Mouse (Mus musculus): Measurements from ENCODE around the gene Gdf15. TPM values are rescaled to one million over a fixed set of nuclear protein-coding genes. Genes with fewer than 3 reads are reported as not detected.

The Gdf15 gene
- total and polyA plus RNA-seq, 3 experiments, result 0.03 TPM; not detected in 2

DNA sequence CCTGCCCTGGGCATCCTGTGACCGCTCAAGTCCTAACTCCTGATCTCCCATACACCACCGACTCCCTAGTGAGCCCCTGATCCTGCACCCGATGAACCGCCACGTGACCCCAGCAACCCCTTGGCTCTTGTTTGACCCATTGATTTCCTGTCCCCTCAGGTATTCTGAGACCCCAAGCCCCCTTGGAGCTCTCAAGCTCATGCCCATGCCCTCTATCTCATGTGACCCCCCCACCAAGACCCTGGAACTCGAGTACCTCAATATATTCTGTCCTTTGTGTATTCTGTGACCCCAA, 24.7 kb downstream of the Gdf15 start:
- Histone ChIP-seq H3K9me3 (replicated peaks) (0 out of 2 replicates have a peak, but pooled peaks cover 2% of the 10 kb centered on the region), H3K4me1 (ENCODE audit: insufficient read depth, low read depth, low read length) (peaks cover 69% of the 10 kb centered on the region), H3K27me3 (ENCODE audit: insufficient read depth, low read length) (peaks cover 26% of the 10 kb centered on the region; the same call in 1 of the 2 replicates), H3K36me3 (replicated peaks) (peaks cover 44% of the 10 kb centered on the region), H3K4me3 (ENCODE audit: low read depth, low read length) (peak overlapping the region; percentile 76)
- ATAC-seq (ENCODE audit: extremely low read depth, insufficient number of reproducible peaks, low FRiP score, poor library complexity, severe bottlenecking) (no peak), DNase-seq (ENCODE audit: low spot score) (no peak)
- no peak for TF ChIP-seq GATA1 (IDR thresholded peaks at IDR 0.05; ENCODE audit: borderline replicate concordance, low read length)
- no peak for TF ChIP-seq POLR2AphosphoS5 (IDR thresholded peaks at IDR 0.05; ENCODE audit: insufficient replicate concordance, low read depth, low read length)
- TF ChIP-seq GATA2 (IDR thresholded peaks at IDR 0.05; ENCODE audit: borderline replicate concordance, low read depth, low read length), result no peak
- TF ChIP-seq CTCF (IDR thresholded peaks at IDR 0.05; ENCODE audit: low read depth, low read length), result no peak
- TF ChIP-seq TAL1 (conservative IDR thresholded peaks at IDR 0.05; ENCODE audit: low read depth, low read length), result no peak

DNA sequence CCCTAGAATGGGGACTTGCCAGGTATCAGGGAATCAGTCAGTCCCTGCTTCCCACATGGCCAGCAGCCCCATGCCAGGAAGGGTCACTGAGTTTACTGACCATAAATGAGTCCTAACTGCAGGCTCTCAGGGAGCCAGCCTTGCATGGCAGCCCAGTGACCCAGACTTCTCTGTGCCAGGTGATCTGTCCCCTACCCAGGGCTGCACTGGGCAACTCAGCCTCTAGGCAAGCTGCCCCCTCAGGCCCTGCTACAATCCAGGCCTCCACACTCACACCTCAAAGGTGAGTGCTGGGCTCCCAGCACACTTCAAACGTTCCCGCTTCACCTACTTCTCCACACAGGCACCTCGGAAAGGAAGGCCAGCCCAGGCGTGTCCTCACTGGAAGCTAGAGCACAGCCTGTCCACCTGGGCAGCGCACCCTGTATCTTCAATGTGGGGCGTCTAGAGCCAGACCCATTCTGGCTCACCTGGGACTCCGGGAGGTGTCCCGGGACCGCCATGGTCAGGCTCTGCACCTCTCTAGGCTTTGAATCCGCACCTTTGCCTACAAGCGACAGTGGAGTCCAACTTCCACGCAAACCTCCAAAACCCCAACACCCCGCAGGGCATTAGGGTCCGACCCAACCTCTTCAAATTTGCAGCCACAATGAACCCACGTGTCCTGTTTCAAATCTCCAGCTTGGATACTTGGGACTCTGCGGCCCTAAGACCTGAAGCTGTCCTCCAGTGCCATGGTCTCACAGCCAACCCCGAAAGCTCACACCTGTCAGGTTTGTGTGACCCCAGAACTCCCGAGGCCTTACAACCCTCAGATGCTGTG, 25.3 kb downstream of the Gdf15 start:
- Histone ChIP-seq H3K27me3 (ENCODE audit: insufficient read depth, low read length) (peaks cover 29% of the 10 kb centered on the region; the same call in 1 of the 2 replicates), H3K36me3 (replicated peaks) (peaks cover 50% of the 10 kb centered on the region), H3K4me1 (ENCODE audit: insufficient read depth, low read depth, low read length) (peaks cover 70% of the 10 kb centered on the region), H3K4me3 (ENCODE audit: low read depth, low read length) (peak overlapping the region; percentile 76), H3K9me3 (replicated peaks) (peaks cover 6% of the 10 kb centered on the region)
- no peak for TF ChIP-seq CTCF (IDR thresholded peaks at IDR 0.05; ENCODE audit: low read depth, low read length)
- no peak for TF ChIP-seq GATA2 (IDR thresholded peaks at IDR 0.05; ENCODE audit: borderline replicate concordance, low read depth, low read length)
- TF ChIP-seq POLR2AphosphoS5 (IDR thresholded peaks at IDR 0.05; ENCODE audit: insufficient replicate concordance, low read depth, low read length), result no peak
- TF ChIP-seq GATA1 (IDR thresholded peaks at IDR 0.05; ENCODE audit: borderline replicate concordance, low read length), result no peak
- no peak for TF ChIP-seq TAL1 (conservative IDR thresholded peaks at IDR 0.05; ENCODE audit: low read depth, low read length)
- DNase-seq (ENCODE audit: low spot score) (no peak), ATAC-seq (ENCODE audit: extremely low read depth, insufficient number of reproducible peaks, low FRiP score, poor library complexity, severe bottlenecking) (no peak)

DNA sequence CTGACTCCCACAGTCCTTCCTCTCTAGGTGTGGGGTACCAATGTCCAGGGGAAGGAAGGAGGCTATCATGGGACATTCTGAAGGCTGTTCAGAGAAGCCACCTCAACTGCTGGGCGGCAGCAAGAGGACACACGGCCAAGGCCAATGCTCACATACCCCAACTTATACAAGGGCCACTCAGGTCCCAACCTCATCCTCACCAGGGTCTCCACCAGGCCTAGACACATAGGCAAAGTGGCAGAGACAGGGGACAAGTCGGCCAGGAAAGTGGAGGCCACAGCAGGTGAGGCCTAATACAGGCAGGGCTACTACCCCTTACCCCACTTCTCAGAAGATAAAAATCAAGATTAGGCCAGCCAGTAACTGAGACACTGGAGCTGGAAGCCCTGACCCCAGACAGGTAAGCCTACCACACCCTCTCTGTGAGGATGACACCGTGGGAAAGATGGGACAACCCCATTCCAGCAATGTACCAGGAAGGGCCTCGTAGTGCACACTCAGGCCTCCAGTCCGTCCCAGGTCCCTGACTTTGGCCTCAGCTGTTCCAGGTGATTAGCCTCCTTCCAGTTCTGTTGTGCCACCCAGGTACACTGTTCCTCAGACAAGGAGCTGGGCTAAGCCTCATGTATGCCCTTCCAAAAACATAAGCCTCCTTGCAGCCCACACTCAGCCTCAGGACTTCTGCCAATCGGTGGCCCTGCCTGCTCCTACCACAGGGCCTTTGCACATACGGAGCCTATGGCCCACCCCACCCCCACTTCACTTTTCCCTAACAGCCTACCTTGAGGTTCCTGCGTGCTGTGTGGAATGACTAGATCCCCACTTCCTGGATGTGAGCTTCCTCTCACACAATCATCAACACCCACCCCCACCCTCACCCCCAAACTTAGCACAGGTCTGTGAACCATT, 26.1 kb downstream of the Gdf15 start:
- peaks cover 66% of the 10 kb centered on the region for H3K4me1 ChIP-seq (ENCODE audit: insufficient read depth, low read depth, low read length)
- DNase-seq (ENCODE audit: low spot score) (no peak), ATAC-seq (ENCODE audit: extremely low read depth, insufficient number of reproducible peaks, low FRiP score, poor library complexity, severe bottlenecking) (no peak)
- H3K36me3 ChIP-seq (replicated peaks), result peaks cover 57% of the 10 kb centered on the region
- H3K9me3 ChIP-seq (replicated peaks), result peaks cover 6% of the 10 kb centered on the region
- no peak for TF ChIP-seq GATA1 (IDR thresholded peaks at IDR 0.05; ENCODE audit: borderline replicate concordance, low read length)
- TF ChIP-seq POLR2AphosphoS5 (IDR thresholded peaks at IDR 0.05; ENCODE audit: insufficient replicate concordance, low read depth, low read length), result no peak
- no peak for TF ChIP-seq GATA2 (IDR thresholded peaks at IDR 0.05; ENCODE audit: borderline replicate concordance, low read depth, low read length)
- no peak for TF ChIP-seq TAL1 (conservative IDR thresholded peaks at IDR 0.05; ENCODE audit: low read depth, low read length)
- no peak for TF ChIP-seq CTCF (IDR thresholded peaks at IDR 0.05; ENCODE audit: low read depth, low read length)
- no peak overlapping the region for H3K4me3 ChIP-seq (ENCODE audit: low read depth, low read length)
- peaks cover 29% of the 10 kb centered on the region; the same call in 1 of the 2 replicates for H3K27me3 ChIP-seq (ENCODE audit: insufficient read depth, low read length)

DNA sequence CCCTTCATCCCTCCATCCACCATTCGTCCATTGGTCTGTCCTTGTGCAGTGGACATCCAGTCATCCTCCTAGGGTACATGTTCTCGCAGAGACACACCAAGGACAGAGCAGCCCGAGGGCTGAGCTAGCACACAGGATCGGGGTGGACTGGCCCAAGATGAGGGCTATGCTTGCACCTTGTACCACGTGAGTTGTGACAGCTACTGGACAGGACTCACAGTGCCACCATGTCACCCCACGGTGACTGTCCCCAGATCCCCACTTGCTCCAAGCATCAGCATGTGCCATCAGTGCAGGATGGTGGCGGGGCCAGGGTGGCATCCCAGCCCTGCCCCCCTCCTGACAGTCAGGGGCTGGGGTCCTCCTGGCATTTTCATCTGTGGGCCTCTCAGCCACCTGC, 27.7 kb downstream of the Gdf15 start:
- TF ChIP-seq GATA1 (IDR thresholded peaks at IDR 0.05; ENCODE audit: borderline replicate concordance, low read length), result no peak
- no peak for TF ChIP-seq TAL1 (conservative IDR thresholded peaks at IDR 0.05; ENCODE audit: low read depth, low read length)
- TF ChIP-seq GATA2 (IDR thresholded peaks at IDR 0.05; ENCODE audit: borderline replicate concordance, low read depth, low read length), result no peak
- TF ChIP-seq POLR2AphosphoS5 (IDR thresholded peaks at IDR 0.05; ENCODE audit: insufficient replicate concordance, low read depth, low read length), result no peak
- no peak for DNase-seq (ENCODE audit: low spot score)
- H3K36me3 ChIP-seq (replicated peaks), result peaks cover 73% of the 10 kb centered on the region
- no peak overlapping the region for H3K4me3 ChIP-seq (ENCODE audit: low read depth, low read length)
- peaks cover 6% of the 10 kb centered on the region for H3K9me3 ChIP-seq (replicated peaks)
- peaks cover 29% of the 10 kb centered on the region; the same call in 1 of the 2 replicates for H3K27me3 ChIP-seq (ENCODE audit: insufficient read depth, low read length)
- ATAC-seq (ENCODE audit: extremely low read depth, insufficient number of reproducible peaks, low FRiP score, poor library complexity, severe bottlenecking), result no peak
- peaks cover 60% of the 10 kb centered on the region for H3K4me1 ChIP-seq (ENCODE audit: insufficient read depth, low read depth, low read length)

DNA sequence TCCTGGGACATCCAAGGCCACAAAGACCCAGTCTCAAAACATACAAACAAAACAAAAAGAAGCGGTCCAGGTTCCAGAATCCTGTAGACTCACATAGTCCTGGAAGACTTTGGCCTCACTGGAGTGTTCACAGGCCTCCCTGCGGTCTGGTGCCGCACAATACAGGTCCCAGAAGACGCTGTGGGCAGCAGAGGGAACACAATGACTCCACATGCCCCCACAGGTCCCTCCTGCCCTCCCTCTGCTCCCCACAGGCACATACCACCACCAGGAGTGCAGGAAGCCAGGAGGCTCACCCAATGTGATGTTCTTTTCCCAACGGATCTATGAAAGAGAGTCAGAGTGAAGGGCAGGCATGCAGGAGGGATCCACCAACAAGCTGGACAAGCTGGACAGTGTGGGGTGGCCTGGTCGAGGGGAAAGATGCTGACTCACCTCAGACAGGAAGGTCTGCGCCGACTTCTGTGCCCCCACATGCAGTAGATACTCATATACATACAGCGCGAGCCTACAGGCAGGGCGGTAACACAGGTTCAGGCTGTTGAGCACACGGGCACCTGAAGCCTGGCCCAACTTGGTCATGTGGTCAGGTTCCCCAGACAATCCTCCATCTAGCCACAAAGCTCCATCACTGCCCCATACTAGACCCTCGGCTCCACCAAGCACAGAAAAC, 30.0 kb downstream of the Gdf15 start:
- no peak overlapping the region for H3K4me3 ChIP-seq (ENCODE audit: low read depth, low read length)
- TF ChIP-seq CTCF (IDR thresholded peaks at IDR 0.05; ENCODE audit: low read depth, low read length) (no peak), GATA2 (IDR thresholded peaks at IDR 0.05; ENCODE audit: borderline replicate concordance, low read depth, low read length) (no peak), GATA1 (IDR thresholded peaks at IDR 0.05; ENCODE audit: borderline replicate concordance, low read length) (no peak), TAL1 (conservative IDR thresholded peaks at IDR 0.05; ENCODE audit: low read depth, low read length) (no peak), POLR2AphosphoS5 (IDR thresholded peaks at IDR 0.05; ENCODE audit: insufficient replicate concordance, low read depth, low read length) (no peak)
- H3K36me3 ChIP-seq (replicated peaks), result peaks cover 96% of the 10 kb centered on the region
- H3K27me3 ChIP-seq (ENCODE audit: insufficient read depth, low read length), result peaks cover 9% of the 10 kb centered on the region; the same call in 1 of the 2 replicates
- peaks cover 39% of the 10 kb centered on the region for H3K4me1 ChIP-seq (ENCODE audit: insufficient read depth, low read depth, low read length)
- no peak for DNase-seq (ENCODE audit: low spot score)
- no peak for ATAC-seq (ENCODE audit: extremely low read depth, insufficient number of reproducible peaks, low FRiP score, poor library complexity, severe bottlenecking)
- peaks cover 19% of the 10 kb centered on the region for H3K9me3 ChIP-seq (replicated peaks)

Data from G1E (cell line).